Mouse (Mus musculus) left cerebral cortex, adult 8-10 months (tissue): ENCODE results near the gene Spem2. TPM values are rescaled to one million over a fixed set of nuclear protein-coding genes. Genes with fewer than 3 reads are reported as not detected.

ENCODE experiments used
- DNase-seq, 2 experiments: peaks; one replicate each; pipeline ENCODE4 v3.0.0; 2022; ENCODE audit warnings: low spot score in 2 of 2
- total RNA-seq, 4 experiments: library from RNA; stranded (reverse); gene quantifications; 2 replicates each; pipeline ENCODE4 v1.2.4; 2022

Spem2 gene
- total RNA-seq, 4 experiments from 2014 or later, result not detected

- no peak for DNase-seq
Measured at GRCm38 (mm10) chr11:69835966-69836335, 17.7 kb upstream of the Spem2 start.

GRCm38 (mm10) chr11:69835326-69835965 lies 17.2 kb upstream of the Spem2 start:
- no peak for DNase-seq

GRCm38 (mm10) chr11:69834001-69834549 lies 15.8 kb upstream of the Spem2 start:
- peak in 1 of 2 experiments; percentile 29 for DNase-seq

- DNase-seq, result no peak
Measured at GRCm38 (mm10) chr11:69833554-69833953, 15.3 kb upstream of the Spem2 start.

- DNase-seq, result no peak
Measured at GRCm38 (mm10) chr11:69828832-69829231, 10.6 kb upstream of the Spem2 start.

GRCm38 (mm10) chr11:69823456-69823855 lies 5.2 kb upstream of the Spem2 start:
- no peak for DNase-seq

- DNase-seq, result no peak
Measured at GRCm38 (mm10) chr11:69822080-69822479, 3.8 kb upstream of the Spem2 start, which contains the start of gene Spem1. Gene Spem1, minus strand, starts transcription at chr11:69822180.

GRCm38 (mm10) chr11:69818871-69819270 lies 606 bp upstream of the Spem2 start:
- no peak for DNase-seq

- DNase-seq, result no peak
Measured at GRCm38 (mm10) chr11:69816520-69816919, 1.7 kb downstream of the Spem2 start.

GRCm38 (mm10) chr11:69815155-69815554 lies 3.1 kb downstream of the Spem2 start, which contains the start of gene Gm39566:
Gene Gm39566, minus strand, starts transcription at chr11:69815298.
- DNase-seq, result no peak

GRCm38 (mm10) chr11:69810280-69810679 lies 8.0 kb downstream of the Spem2 start:
- no peak for DNase-seq

- DNase-seq, result no peak
Measured at GRCm38 (mm10) chr11:69807641-69808040, 10.6 kb downstream of the Spem2 start.

GRCm38 (mm10) chr11:69806378-69806777 lies 11.9 kb downstream of the Spem2 start:
- no peak for DNase-seq

GRCm38 (mm10) chr11:69804972-69805909 lies 13.0 kb downstream of the Spem2 start, which contains the start of gene Tmem102:
Gene Tmem102, minus strand, starts transcription at chr11:69805624.
- no peak for DNase-seq

GRCm38 (mm10) chr11:69804652-69804940 lies 13.7 kb downstream of the Spem2 start:
- no peak for DNase-seq

GRCm38 (mm10) chr11:69803786-69804651 lies 14.2 kb downstream of the Spem2 start:
- peak in 1 of 2 experiments; percentile 49 for DNase-seq

GRCm38 (mm10) chr11:69803328-69803727 lies 14.9 kb downstream of the Spem2 start:
- no peak for DNase-seq

GRCm38 (mm10) chr11:69802648-69803105 lies 15.6 kb downstream of the Spem2 start:
- peak; percentile 54 to 64 for DNase-seq

GRCm38 (mm10) chr11:69801379-69801977 lies 16.8 kb downstream of the Spem2 start, which contains the start of gene Fgf11:
Gene Fgf11, minus strand, starts transcription at chr11:69801857.
- DNase-seq, result no peak

GRCm38 (mm10) chr11:69800392-69801197 lies 17.7 kb downstream of the Spem2 start:
- DNase-seq, result peak in 1 of 2 experiments; percentile 45
